Mouse (Mus musculus) midbrain, embryonic 11.5 days (tissue): ENCODE measurements at regions not wholly inside any gene's neighbourhood (a gene's known extent, or its start where the extent isn't known, plus 50 kb on each side); places are given as distances from the start of the nearest gene placed in this dataset.

Experiments used
- ATAC-seq: fragments of 200-750 bp; cut with Nextera tagmentation; 2 replicates; pipeline ENCODE4 v1.8.0; 2017; ENCODE audit warnings: moderate TSS enrichment, moderate library complexity; ENCODE audit not compliant: low FRiP score
- DNase-seq: peaks from one replicate; pipeline ENCODE4 v3.0.0; 2015; ENCODE audit warnings: low spot score; ENCODE audit errors: missing footprints
- H3K27ac ChIP-seq: fragments of 300-500 bp; sonication (generic); 2 replicates; pipeline ENCODE4 v1.5.1; 2014; ENCODE audit warnings: low read depth, low read length
- H3K27me3 ChIP-seq: fragments of 300-500 bp; sonication (generic); 2 replicates; pipeline ENCODE4 v1.6.1; 2014; ENCODE audit warnings: mild to moderate bottlenecking, low read length, moderate library complexity, mixed read lengths; ENCODE audit not compliant: control insufficient read depth, insufficient read depth
- H3K36me3 ChIP-seq: fragments of 300-500 bp; sonication (generic); 2 replicates; pipeline ENCODE4 v1.6.1; 2014; ENCODE audit warnings: mild to moderate bottlenecking, low read length, moderate library complexity, mixed read lengths; ENCODE audit not compliant: control insufficient read depth, insufficient read depth
- H3K4me1 ChIP-seq: fragments of 300-500 bp; sonication (generic); 2 replicates; pipeline ENCODE4 v1.6.1; 2014; ENCODE audit warnings: low read length; ENCODE audit not compliant: control insufficient read depth, insufficient read depth
- H3K4me2 ChIP-seq: fragments of 300-500 bp; sonication (generic); 2 replicates; pipeline ENCODE4 v1.6.1; 2014; ENCODE audit warnings: mild to moderate bottlenecking, moderate library complexity
- H3K4me3 ChIP-seq: fragments of 300-500 bp; sonication (generic); 2 replicates; pipeline ENCODE4 v1.5.1; 2014; ENCODE audit warnings: low read depth, low read length
- H3K9ac ChIP-seq: fragments of 300-500 bp; sonication (generic); 2 replicates; pipeline ENCODE4 v1.6.1; 2014; ENCODE audit warnings: low read length
- H3K9me3 ChIP-seq: fragments of 300-500 bp; sonication (generic); 2 replicates; pipeline ENCODE4 v1.6.1; 2016; ENCODE audit warnings: low read length; ENCODE audit not compliant: control insufficient read depth
- WGBS: fragments of 180-500 bp; shearing (Covaris S2); extraction: QIAGEN DNeasy Blood & Tissue Kit; methylation state at CpG from one replicate; pipeline ENCODE4 v1.1.7; 2014; 5-methylcytosine and 5-hydroxymethylcytosine counted together

DNA sequence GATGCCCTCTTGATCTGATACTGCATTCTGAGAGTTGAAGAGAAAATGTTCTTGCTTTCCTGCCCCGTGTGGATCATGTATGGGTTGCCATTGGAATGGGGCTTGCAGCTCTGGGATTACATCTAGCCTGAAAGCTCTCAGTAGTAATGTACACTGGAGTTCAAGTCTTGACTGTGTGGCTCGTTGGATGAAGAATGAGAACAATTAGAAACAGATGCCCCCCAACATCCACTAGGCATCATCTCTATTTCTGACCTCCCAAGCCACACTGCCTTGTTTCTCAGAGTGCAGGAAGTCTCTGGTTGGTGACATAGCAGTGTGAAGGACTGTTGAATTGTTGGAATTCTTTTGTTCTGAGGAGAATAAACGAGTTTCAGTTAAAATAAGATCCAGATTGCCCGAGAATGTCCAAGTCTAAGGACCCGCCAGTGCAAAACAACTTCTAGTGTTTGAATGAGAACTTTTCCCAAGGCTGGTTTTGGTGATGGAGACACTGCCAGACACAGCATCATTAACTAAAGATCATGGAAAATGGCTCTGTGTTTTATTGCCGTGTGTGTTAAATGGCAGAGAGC lies 272.4 kb downstream of the 1500009L16Rik start:
- H3K4me3 ChIP-seq, result no peak overlapping the region
- H3K4me2 ChIP-seq, result no peak overlapping the region
- no peaks in the 10 kb centered on the region for H3K9me3 ChIP-seq
- no peak for ATAC-seq
- no peaks in the 10 kb centered on the region for H3K4me1 ChIP-seq
- no peak for DNase-seq
- WGBS, result 70% methylated on average over 6 of the region's 6 CpGs
- H3K27me3 ChIP-seq, result no peaks in the 10 kb centered on the region
- H3K36me3 ChIP-seq, result no peaks in the 10 kb centered on the region
- no peak overlapping the region for H3K27ac ChIP-seq
- H3K9ac ChIP-seq, result no peak overlapping the region

GRCm38 (mm10) chr10:83995913-83996312 lies 273.2 kb downstream of the 1500009L16Rik start:
- Histone ChIP-seq H3K27ac (no peak overlapping the region), H3K4me3 (no peak overlapping the region), H3K9me3 (no peaks in the 10 kb centered on the region), H3K36me3 (no peaks in the 10 kb centered on the region), H3K4me2 (no peak overlapping the region), H3K9ac (no peak overlapping the region), H3K27me3 (no peaks in the 10 kb centered on the region), H3K4me1 (no peaks in the 10 kb centered on the region)
- ATAC-seq, result no peak
- 78% methylated on average over 4 of the region's 4 CpGs for WGBS
- DNase-seq, result no peak

- ATAC-seq (no peak), DNase-seq (no peak)
- Histone ChIP-seq H3K36me3 (no peaks in the 10 kb centered on the region), H3K4me2 (no peak overlapping the region), H3K9me3 (no peaks in the 10 kb centered on the region), H3K4me3 (no peak overlapping the region), H3K27me3 (no peaks in the 10 kb centered on the region), H3K27ac (no peak overlapping the region), H3K4me1 (no peaks in the 10 kb centered on the region), H3K9ac (no peak overlapping the region)
- 89% methylated on average over 2 of the region's 2 CpGs for WGBS
These were observed 273.8 kb downstream of the 1500009L16Rik start for GRCm38 (mm10) chr10:83996489-83996888.

GRCm38 (mm10) chr10:84000436-84001208 lies 278.0 kb downstream of the 1500009L16Rik start:
- ATAC-seq (no peak), DNase-seq (no peak)
- WGBS, result 84% methylated on average over 7 of the region's 7 CpGs
- no peaks in the 10 kb centered on the region for H3K27me3 ChIP-seq
- no peak overlapping the region for H3K9ac ChIP-seq
- no peaks in the 10 kb centered on the region for H3K9me3 ChIP-seq
- no peaks in the 10 kb centered on the region for H3K36me3 ChIP-seq
- H3K4me2 ChIP-seq, result no peak overlapping the region
- no peak overlapping the region for H3K27ac ChIP-seq
- no peak overlapping the region for H3K4me3 ChIP-seq
- H3K4me1 ChIP-seq, result no peaks in the 10 kb centered on the region

DNA sequence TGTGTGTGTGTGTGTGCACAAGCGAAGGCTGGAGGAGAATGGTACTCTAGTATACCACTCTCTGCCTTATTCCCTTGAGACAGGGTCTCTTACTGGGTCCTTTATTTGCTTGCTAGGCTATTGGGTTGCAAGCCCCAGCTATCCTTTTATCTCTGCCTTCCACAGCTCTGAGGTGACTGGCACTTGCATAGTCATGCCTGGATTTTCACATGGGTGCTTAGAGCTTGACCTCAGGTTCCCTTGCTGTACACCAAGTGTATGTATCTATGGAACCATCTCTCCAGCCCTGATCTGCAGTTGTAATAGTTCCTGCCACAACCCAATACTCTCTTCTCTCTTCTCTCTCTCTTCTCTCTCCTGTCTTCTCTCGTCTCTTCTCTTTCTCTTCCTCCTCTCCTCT lies 280.1 kb downstream of the 1500009L16Rik start:
- Histone ChIP-seq H3K9me3 (no peaks in the 10 kb centered on the region), H3K36me3 (no peaks in the 10 kb centered on the region), H3K9ac (no peak overlapping the region), H3K4me1 (no peaks in the 10 kb centered on the region), H3K27ac (no peak overlapping the region), H3K4me2 (no peak overlapping the region), H3K27me3 (no peaks in the 10 kb centered on the region), H3K4me3 (no peak overlapping the region)
- WGBS, result 88% methylated on average over 2 of the region's 2 CpGs
- ATAC-seq (no peak), DNase-seq (no peak)

DNA sequence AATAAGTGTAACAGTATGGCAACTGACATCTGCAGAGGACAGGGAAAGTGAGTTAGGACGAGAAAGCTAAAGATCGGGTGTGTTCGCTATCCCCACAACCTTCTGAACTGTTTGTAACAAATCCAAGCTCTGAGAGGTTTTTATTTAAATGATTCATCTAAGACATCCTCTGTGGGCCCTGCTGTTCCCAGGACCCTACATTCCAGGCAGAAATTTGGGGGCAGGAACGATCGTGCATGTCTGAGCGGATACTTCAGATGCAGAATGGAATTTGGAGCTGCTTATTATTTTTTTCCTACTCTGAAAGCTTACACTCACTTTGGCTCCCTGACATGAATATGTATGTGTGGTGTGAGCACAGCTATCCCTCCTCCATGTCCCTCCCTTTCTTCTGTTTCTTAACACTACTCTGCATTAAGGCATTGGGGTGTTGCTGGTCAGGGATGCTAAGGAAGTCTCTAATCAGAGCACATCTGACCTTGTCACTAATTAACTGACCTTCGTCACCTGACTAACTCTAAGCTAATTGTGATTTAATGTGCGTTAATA lies 281.0 kb downstream of the 1500009L16Rik start:
- no peak overlapping the region for H3K9ac ChIP-seq
- no peak overlapping the region for H3K27ac ChIP-seq
- H3K36me3 ChIP-seq, result no peaks in the 10 kb centered on the region
- no peak overlapping the region for H3K4me2 ChIP-seq
- 82% methylated on average over 8 of the region's 8 CpGs for WGBS
- ATAC-seq (no peak), DNase-seq (no peak)
- H3K27me3 ChIP-seq, result no peaks in the 10 kb centered on the region
- no peaks in the 10 kb centered on the region for H3K9me3 ChIP-seq
- H3K4me3 ChIP-seq, result no peak overlapping the region
- H3K4me1 ChIP-seq, result no peaks in the 10 kb centered on the region

GRCm38 (mm10) chr10:84008923-84009322 lies 286.3 kb downstream of the 1500009L16Rik start:
- Histone ChIP-seq H3K36me3 (no peaks in the 10 kb centered on the region), H3K4me2 (no peak overlapping the region), H3K4me1 (no peaks in the 10 kb centered on the region), H3K27me3 (no peaks in the 10 kb centered on the region), H3K4me3 (no peak overlapping the region), H3K9ac (no peak overlapping the region), H3K27ac (no peak overlapping the region), H3K9me3 (no peaks in the 10 kb centered on the region)
- 81% methylated on average over 4 of the region's 4 CpGs for WGBS
- no peak for ATAC-seq
- no peak for DNase-seq

- H3K9me3 ChIP-seq, result no peaks in the 10 kb centered on the region
- H3K4me3 ChIP-seq, result no peak overlapping the region
- no peak overlapping the region for H3K27ac ChIP-seq
- no peak for ATAC-seq
- H3K4me1 ChIP-seq, result no peaks in the 10 kb centered on the region
- no peaks in the 10 kb centered on the region for H3K27me3 ChIP-seq
- no peak overlapping the region for H3K4me2 ChIP-seq
- no peaks in the 10 kb centered on the region for H3K36me3 ChIP-seq
- peak; percentile 93 for DNase-seq
- WGBS, result 15% methylated on average over 9 of the region's 9 CpGs
- H3K9ac ChIP-seq, result no peak overlapping the region
These were observed 296.7 kb downstream of the 1500009L16Rik start for GRCm38 (mm10) chr10:84019381-84019780.

DNA sequence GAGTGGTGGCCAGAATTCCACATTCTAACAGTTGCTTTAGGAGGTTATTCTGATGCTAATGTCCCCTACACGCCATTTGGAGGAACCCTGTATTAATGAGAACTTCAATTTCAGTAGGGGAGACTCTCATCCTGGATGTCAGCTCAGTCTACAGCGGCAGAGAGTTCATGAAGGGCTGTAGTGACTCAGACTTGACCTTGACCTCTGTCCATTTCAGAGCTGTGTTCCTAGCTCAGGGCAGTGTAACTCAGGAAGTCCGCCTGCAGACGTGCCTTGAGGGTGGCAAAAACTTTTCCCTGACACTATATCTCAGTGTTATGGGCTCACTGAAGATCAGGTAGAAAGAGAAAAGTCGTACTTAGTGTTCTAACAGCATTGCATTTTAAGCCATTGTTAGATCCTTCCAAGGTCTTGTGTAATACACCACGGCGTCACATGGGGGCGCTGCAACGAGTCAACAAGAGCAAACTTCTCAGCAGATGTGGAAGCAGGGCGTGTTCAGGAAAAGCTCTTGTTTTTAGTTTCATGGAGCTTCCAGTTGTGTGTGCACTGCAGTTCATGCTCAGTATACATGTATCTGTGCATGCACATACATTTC lies 297.5 kb downstream of the 1500009L16Rik start:
- no peaks in the 10 kb centered on the region for H3K27me3 ChIP-seq
- 44% methylated on average over 10 of the region's 10 CpGs for WGBS
- H3K36me3 ChIP-seq, result no peaks in the 10 kb centered on the region
- no peak overlapping the region for H3K4me2 ChIP-seq
- no peaks in the 10 kb centered on the region for H3K4me1 ChIP-seq
- DNase-seq, result peak; percentile 92
- H3K9me3 ChIP-seq, result no peaks in the 10 kb centered on the region
- H3K27ac ChIP-seq, result no peak overlapping the region
- H3K4me3 ChIP-seq, result no peak overlapping the region
- ATAC-seq, result no peak
- H3K9ac ChIP-seq, result no peak overlapping the region
